Mouse (Mus musculus) frontal cortex, postnatal 25 days (tissue): ENCODE measurements around the gene Olfr1362.

Experiments
- DNase-seq, 2 experiments: peaks; one replicate each; pipeline ENCODE4 v3.0.0; 2022; ENCODE audit warnings: low spot score in 2 of 2

Gene Olfr1362

GRCm38 (mm10) chr13:21613922-21614321 is at the start of gene Olfr1362:
Olfr1362 (minus strand) TSS chr13:21614022.
- DNase-seq, result no peak

GRCm38 (mm10) chr13:21663286-21663685 is 49.5 kb upstream of the Olfr1362 start, which contains the start of gene Olfr1361:
Olfr1361 (minus strand) TSS chr13:21663386.
- no peak for DNase-seq

- DNase-seq, result no peak
Measured at GRCm38 (mm10) chr13:21642418-21642817, 28.6 kb upstream of the Olfr1362 start, which contains the start of gene Olfr11. Olfr11 (minus strand) TSS chr13:21642518.

- DNase-seq, result no peak
Measured at GRCm38 (mm10) chr13:21591618-21592017, 22.2 kb downstream of the Olfr1362 start.

GRCm38 (mm10) chr13:21581659-21582058 is 32.2 kb downstream of the Olfr1362 start, which contains the start of gene Olfr1364:
Olfr1364 (minus strand) TSS chr13:21581759.
- DNase-seq, result no peak
